Mouse (Mus musculus) heart, postnatal 0 days (tissue): Measurements from ENCODE around the gene Tubb2b. TPM values are rescaled to one million over a fixed set of nuclear protein-coding genes. Genes with fewer than 3 reads are reported as not detected.

Experiments used
- ATAC-seq: fragments of 200-750 bp; cut with Nextera tagmentation; 2 replicates; pipeline ENCODE4 v1.8.0; 2017; ENCODE audit warnings: low read depth, moderate number of reproducible peaks, moderate library complexity; ENCODE audit not compliant: insufficient read depth
- DNase-seq: peaks from one replicate; pipeline ENCODE4 v3.0.0-alpha.2; 2016; ENCODE audit warnings: low spot score
- H3K27ac ChIP-seq: fragments of 300-500 bp; sonication (generic); 2 replicates; pipeline ENCODE4 v1.5.1; 2014; ENCODE audit warnings: low read depth, mild to moderate bottlenecking
- H3K27me3 ChIP-seq: fragments of 300-500 bp; sonication (generic); 2 replicates; pipeline ENCODE4 v1.6.1; 2014; ENCODE audit warnings: low read length, mixed read lengths; ENCODE audit not compliant: control insufficient read depth, insufficient read depth
- H3K36me3 ChIP-seq: fragments of 300-500 bp; sonication (generic); replicated peaks from 2 replicates; pipeline ENCODE4 v1.6.1; 2014; ENCODE audit warnings: low read length, mixed read lengths; ENCODE audit not compliant: control insufficient read depth, insufficient read depth
- H3K4me1 ChIP-seq: fragments of 300-500 bp; sonication (generic); 2 replicates; pipeline ENCODE4 v1.6.1; 2014; ENCODE audit warnings: antibody characterized with exemption; ENCODE audit not compliant: control insufficient read depth, insufficient read depth
- H3K4me2 ChIP-seq: fragments of 300-500 bp; sonication (generic); 2 replicates; pipeline ENCODE4 v1.6.1; 2014; ENCODE audit warnings: low read depth, mild to moderate bottlenecking, low read length, moderate library complexity
- H3K4me3 ChIP-seq: fragments of 300-500 bp; sonication (generic); 2 replicates; pipeline ENCODE4 v1.5.1; 2014; ENCODE audit warnings: low read depth, low read length
- H3K9ac ChIP-seq: fragments of 300-500 bp; sonication (generic); replicated peaks from 2 replicates; pipeline ENCODE4 v1.6.1; 2014; ENCODE audit warnings: low read depth, low read length, mixed read lengths
- H3K9me3 ChIP-seq: fragments of 300-500 bp; sonication (generic); replicated peaks from 2 replicates; pipeline ENCODE4 v1.6.1; 2016; ENCODE audit warnings: low read length; ENCODE audit not compliant: control insufficient read depth
- CTCF ChIP-seq: IDR thresholded peaks from 2 replicates; pipeline ENCODE4 v1.5.1; 2016; ENCODE audit warnings: antibody characterized with exemption, control low read depth, low read depth
- EP300 ChIP-seq: IDR thresholded peaks from 2 replicates; pipeline ENCODE4 v1.6.1; 2016; ENCODE audit warnings: antibody characterized with exemption, low read depth
- WGBS: fragments of 180-500 bp; shearing (Covaris S2); extraction: QIAGEN DNeasy Blood & Tissue Kit; methylation state at CpG from one replicate; pipeline ENCODE4 v1.1.7; 2014; 5-methylcytosine and 5-hydroxymethylcytosine counted together
- polyA plus RNA-seq: library from polyadenylated mRNA; unstranded; fragments of >200 nt; fragmentation: Nextera tagmentation; extraction: Ambion mirVana; gene quantifications from 2 replicates; pipeline ENCODE4 v1.2.1, GENCODE M21; 2015
- total RNA-seq: library from RNA; depleted of rRNA; stranded (reverse); fragments of >200 nt; gene quantifications from 2 replicates; pipeline ENCODE4 v1.2.3, GENCODE M21; 2014; ENCODE audit warnings: low replicate concordance

The Tubb2b gene
- total and polyA plus RNA-seq, 2 experiments from 2014 or later = 19.7 to 157 TPM

DNA sequence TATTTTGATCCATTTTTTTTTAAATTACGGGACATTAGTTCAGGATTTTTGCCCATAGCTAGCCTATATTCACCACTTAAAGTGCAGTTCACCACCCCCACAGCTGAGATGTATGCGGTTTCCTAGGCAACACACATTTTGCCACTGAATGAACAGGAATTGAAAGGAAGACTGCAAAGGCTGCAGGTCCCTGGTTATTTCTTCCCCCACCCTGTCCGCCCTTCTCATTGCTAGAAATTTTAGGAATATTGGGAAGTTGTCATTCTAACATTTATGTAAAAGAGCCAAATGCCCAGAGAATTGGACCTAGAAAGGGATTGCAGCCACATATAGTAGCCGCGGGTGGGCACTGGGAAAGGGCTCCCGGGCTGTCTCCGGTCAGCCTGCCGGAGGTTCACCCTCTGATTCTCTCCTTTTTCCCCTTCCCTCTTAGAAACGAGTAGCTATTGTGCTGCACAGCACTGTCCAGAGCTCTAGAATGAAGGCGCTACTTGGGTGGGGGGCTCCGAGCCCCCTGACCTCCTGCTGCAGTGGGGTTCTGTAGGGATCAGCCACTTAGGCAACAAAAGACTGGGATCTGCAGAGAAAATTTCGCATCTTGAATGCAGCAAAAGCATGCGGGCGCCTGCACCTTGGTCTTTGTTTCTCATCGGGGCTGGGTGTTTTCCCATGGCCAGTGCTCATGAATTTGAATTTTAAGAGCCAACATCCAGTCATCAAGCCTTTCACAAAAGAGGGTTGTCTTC is 3.2 kb upstream of the Tubb2b start:
- ATAC-seq = no peak

DNA sequence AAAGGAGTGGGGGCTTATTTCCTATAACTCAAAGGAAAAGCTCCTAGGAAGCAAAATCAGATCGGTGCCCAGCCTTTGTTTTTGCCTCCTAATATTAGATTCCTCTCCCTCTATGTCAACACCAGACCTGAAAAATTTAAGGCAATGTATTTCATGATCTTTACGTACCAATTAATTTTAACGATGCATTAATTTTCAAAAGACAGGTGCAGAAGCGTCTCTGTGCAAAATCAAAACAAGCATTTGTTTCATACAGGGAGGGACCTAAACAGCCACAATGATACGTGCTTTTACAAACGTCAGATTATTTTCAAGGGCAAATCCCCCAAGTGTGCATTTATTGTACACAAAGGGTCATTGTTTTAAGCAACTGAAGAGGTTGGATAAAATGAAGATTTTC is 2.6 kb upstream of the Tubb2b start:
- H3K4me1 ChIP-seq = peaks cover 22% of the 10 kb centered on the region; the same call in 1 of the 2 replicates
- H3K27ac ChIP-seq = peak overlapping the region; percentile 85; the same call in 1 of the 2 replicates
- no peaks in the 10 kb centered on the region for H3K27me3 ChIP-seq
- peak overlapping the region; percentile 77 for H3K4me2 ChIP-seq
- no peak overlapping the region for H3K9ac ChIP-seq
- no peak for DNase-seq
- H3K9me3 ChIP-seq = no peaks in the 10 kb centered on the region
- ATAC-seq = no peak
- H3K4me3 ChIP-seq = peak overlapping the region; percentile 69; the same call in 1 of the 2 replicates
- TF ChIP-seq CTCF = no peak
- TF ChIP-seq EP300 = no peak
- 48% methylated on average over 6 of the region's 6 CpGs for WGBS
- no peaks in the 10 kb centered on the region for H3K36me3 ChIP-seq

More for the DNA sequence above, 3.2 kb upstream of the Tubb2b start:
- Histone ChIP-seq H3K27me3 (no peaks in the 10 kb centered on the region), H3K27ac (no peak overlapping the region), H3K4me2 (peak overlapping the region; percentile 77), H3K9me3 (no peaks in the 10 kb centered on the region), H3K4me3 (no peak overlapping the region), H3K36me3 (no peaks in the 10 kb centered on the region), H3K9ac (no peak overlapping the region), H3K4me1 (peaks cover 22% of the 10 kb centered on the region; the same call in 1 of the 2 replicates)
- WGBS = 34% methylated on average over 15 of the region's 15 CpGs
- TF ChIP-seq CTCF (no peak), EP300 (no peak)
- DNase-seq = no peak

DNA sequence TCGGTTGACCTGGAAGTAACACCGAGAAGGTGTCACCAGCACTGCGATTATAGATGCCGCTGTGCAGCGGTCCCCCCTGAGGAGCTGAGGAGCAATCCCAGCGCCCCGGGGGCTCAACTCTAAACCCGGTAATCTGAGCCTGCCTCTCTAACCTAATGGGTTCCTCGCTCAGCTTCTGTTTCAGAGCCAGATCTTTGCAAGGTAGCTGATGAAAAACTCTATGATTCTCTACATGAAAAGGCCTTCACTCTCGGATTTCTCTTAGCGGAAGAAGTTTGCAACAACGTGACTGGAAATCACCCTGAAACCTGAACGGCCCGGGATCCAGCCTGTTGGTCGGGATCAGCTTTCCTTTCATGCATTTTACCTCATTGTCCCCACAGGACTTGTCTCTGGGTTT is 2.0 kb upstream of the Tubb2b start:
- TF ChIP-seq CTCF (no peak), EP300 (no peak)
- Histone ChIP-seq H3K4me1 (peaks cover 22% of the 10 kb centered on the region; the same call in 1 of the 2 replicates), H3K4me2 (peak overlapping the region; percentile 77), H3K27me3 (no peaks in the 10 kb centered on the region), H3K36me3 (no peaks in the 10 kb centered on the region), H3K9ac (no peak overlapping the region; the same call in 1 of the 2 replicates), H3K9me3 (no peaks in the 10 kb centered on the region), H3K4me3 (peak overlapping the region; percentile 69), H3K27ac (peak overlapping the region; percentile 85)
- ATAC-seq (no peak), DNase-seq (no peak)
- 5% methylated on average over 15 of the region's 15 CpGs for WGBS

DNA sequence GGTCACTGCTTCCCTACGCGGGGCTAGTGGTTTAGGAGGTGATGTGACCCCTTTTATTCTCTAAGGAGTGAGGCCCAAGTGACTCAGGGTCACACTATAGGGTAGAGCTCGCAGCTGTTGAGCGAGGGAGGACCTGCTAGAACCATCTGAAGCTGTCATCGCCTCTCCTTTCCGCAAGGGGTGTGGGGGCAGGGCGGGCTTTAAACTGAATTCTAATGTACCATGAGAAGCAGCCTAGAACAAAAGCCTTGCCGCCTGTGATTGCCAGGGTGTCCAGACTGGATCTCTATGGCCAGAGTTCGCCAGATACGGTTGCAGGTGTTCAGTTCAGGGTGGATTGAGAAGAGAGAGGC is 1.4 kb upstream of the Tubb2b start:
- DNase-seq = peak; percentile 79
- Histone ChIP-seq H3K36me3 (peaks cover under 1% of the 10 kb centered on the region; the same call in 1 of the 2 replicates), H3K4me3 (peak overlapping the region; percentile 69), H3K4me1 (peaks cover 22% of the 10 kb centered on the region; the same call in 1 of the 2 replicates), H3K9me3 (no peaks in the 10 kb centered on the region), H3K27me3 (no peaks in the 10 kb centered on the region), H3K27ac (peak overlapping the region; percentile 85), H3K9ac (peak overlapping the region; percentile 28), H3K4me2 (peak overlapping the region; percentile 77)
- TF ChIP-seq CTCF (no peak), EP300 (no peak)
- WGBS = 2% methylated on average over 10 of the region's 10 CpGs
- ATAC-seq = peak; percentile 58

DNA sequence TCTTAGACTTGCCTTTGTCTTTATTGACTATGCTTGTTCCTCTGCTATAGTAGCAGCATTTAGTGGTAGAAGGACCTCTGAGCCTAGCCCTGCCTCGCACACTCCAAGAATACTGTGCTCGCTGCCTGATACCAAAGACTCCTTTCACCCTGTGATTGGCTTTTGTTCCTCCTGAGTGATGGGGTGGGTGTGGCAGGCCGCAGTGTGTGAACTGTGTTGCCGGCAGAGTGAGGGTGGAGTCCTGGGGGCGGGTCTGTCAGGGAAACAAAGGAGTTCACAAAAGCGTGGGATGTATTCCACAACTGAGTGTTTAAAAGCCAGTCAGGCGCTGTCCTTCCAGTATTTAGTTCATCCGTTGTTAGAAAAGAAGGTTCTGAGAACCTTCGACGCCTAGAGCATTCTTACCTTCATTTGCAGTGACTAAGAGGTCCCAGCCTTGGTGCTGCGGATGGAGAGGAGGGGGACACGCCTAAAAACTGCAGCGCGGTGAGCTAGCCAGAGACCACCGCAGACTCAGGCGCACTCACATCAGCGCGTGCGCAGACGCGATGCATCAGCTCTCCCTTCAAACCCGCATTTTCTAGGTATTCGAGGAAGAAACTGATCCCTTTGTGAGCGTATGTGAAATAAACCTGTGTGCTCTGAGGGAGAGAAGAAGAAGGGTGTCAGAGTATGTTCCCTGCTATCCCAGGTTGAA is 893 bp upstream of the Tubb2b start:
- no peak for TF ChIP-seq CTCF
- TF ChIP-seq EP300 = no peak
- 1% methylated on average over 24 of the region's 24 CpGs for WGBS
- peaks cover 4% of the 10 kb centered on the region; the same call in 1 of the 2 replicates for H3K36me3 ChIP-seq
- peak overlapping the region; percentile 69 for H3K4me3 ChIP-seq
- peak overlapping the region; percentile 65 for H3K9ac ChIP-seq
- DNase-seq (peak; percentile 81), ATAC-seq (peak; percentile 70)
- H3K4me2 ChIP-seq = peak overlapping the region; percentile 77
- H3K27me3 ChIP-seq = no peaks in the 10 kb centered on the region
- H3K9me3 ChIP-seq = no peaks in the 10 kb centered on the region
- H3K27ac ChIP-seq = peak overlapping the region; percentile 85
- H3K4me1 ChIP-seq = peaks cover 22% of the 10 kb centered on the region; the same call in 1 of the 2 replicates
